Mouse (Mus musculus) ES-E14 (cell line): ENCODE measurements at regions not wholly inside any gene's neighbourhood (a gene's known extent, or its start where the extent isn't known, plus 50 kb on each side); places are given as distances from the start of the nearest gene placed in this dataset.

ENCODE experiments used
- DNase-seq: peaks from one replicate; pipeline ENCODE4 v3.0.0-alpha.2; 2013; ENCODE audit warnings: low read depth, low spot score
- H3K27ac ChIP-seq: 2 replicates; pipeline ENCODE4 v1.5.1; 2012; ENCODE audit warnings: low read depth, mild to moderate bottlenecking, low read length, moderate library complexity, mixed read lengths; ENCODE audit not compliant: poor library complexity, insufficient read depth, severe bottlenecking
- H3K36me3 ChIP-seq: 2 replicates; pipeline ENCODE4 v1.6.1; 2012; ENCODE audit warnings: mild to moderate bottlenecking, low read length, moderate library complexity, mixed read lengths; ENCODE audit not compliant: control insufficient read depth, poor library complexity, insufficient read depth, severe bottlenecking
- H3K4me1 ChIP-seq, 2 experiments: fragments of 150-350 bp in 1 of 2; sonication (generic) in 1 of 2; 2 replicates each; pipeline ENCODE4 v1.6.1; 2012; ENCODE audit warnings: low read length in 2 of 2, mild to moderate bottlenecking in 1 of 2, mixed read lengths in 1 of 2; ENCODE audit not compliant: control insufficient read depth in 2 of 2, insufficient read depth in 2 of 2, poor library complexity in 1 of 2
- H3K4me3 ChIP-seq, 2 experiments: fragments of 150-350 bp in 1 of 2; sonication (generic) in 1 of 2; 2 replicates each; pipeline ENCODE4 v1.5.1; 2012; ENCODE audit warnings: low read length in 2 of 2, low read depth in 1 of 2, mild to moderate bottlenecking in 1 of 2, mixed read lengths in 1 of 2; ENCODE audit not compliant: insufficient read depth in 1 of 2, poor library complexity in 1 of 2, severe bottlenecking in 1 of 2
- H3K9ac ChIP-seq: 2 replicates; pipeline ENCODE4 v1.6.1; 2012; ENCODE audit warnings: low read depth, mild to moderate bottlenecking, low read length, mixed read lengths; ENCODE audit not compliant: poor library complexity, insufficient read depth, severe bottlenecking
- H3K9me3 ChIP-seq: fragments of 150-350 bp; sonication (generic); 2 replicates; pipeline ENCODE4 v1.6.1; 2012; ENCODE audit warnings: low read depth, mild to moderate bottlenecking, low read length; ENCODE audit not compliant: control insufficient read depth, insufficient read depth
- CHD2 ChIP-seq: IDR thresholded peaks from 2 replicates; pipeline ENCODE4 v1.6.1; 2014; ENCODE audit warnings: mild to moderate bottlenecking, low read depth, low read length, inconsistent platforms
- HCFC1 ChIP-seq: IDR thresholded peaks from 2 replicates; pipeline ENCODE4 v1.6.1; 2012; ENCODE audit warnings: low read length, inconsistent platforms, borderline replicate concordance; ENCODE audit not compliant: insufficient read depth
- MAFK ChIP-seq: IDR thresholded peaks from 2 replicates; pipeline ENCODE4 v1.6.1; 2014; ENCODE audit warnings: mild to moderate bottlenecking, low read depth, low read length, inconsistent platforms; ENCODE audit not compliant: insufficient read depth
- ZC3H11A ChIP-seq: IDR thresholded peaks from 2 replicates; pipeline ENCODE4 v1.6.1; 2012; ENCODE audit warnings: low read depth, mild to moderate bottlenecking, inconsistent platforms, low read length, borderline replicate concordance
- ZNF384 ChIP-seq: IDR thresholded peaks from 2 replicates; pipeline ENCODE4 v1.6.1; 2012; ENCODE audit warnings: low read depth, low read length, inconsistent platforms
- in situ Hi-C, 2 experiments: fragments of 600-800 bp; cut with MboI; formaldehyde crosslinking; loops; one replicate each; pipeline ENCODE4 v1.15.1; 2025; ENCODE audit warnings: low sequenced_read_pairs in 2 of 2, inconsistent platforms in 1 of 2; ENCODE audit not compliant: unreplicated experiment in 2 of 2

DNA sequence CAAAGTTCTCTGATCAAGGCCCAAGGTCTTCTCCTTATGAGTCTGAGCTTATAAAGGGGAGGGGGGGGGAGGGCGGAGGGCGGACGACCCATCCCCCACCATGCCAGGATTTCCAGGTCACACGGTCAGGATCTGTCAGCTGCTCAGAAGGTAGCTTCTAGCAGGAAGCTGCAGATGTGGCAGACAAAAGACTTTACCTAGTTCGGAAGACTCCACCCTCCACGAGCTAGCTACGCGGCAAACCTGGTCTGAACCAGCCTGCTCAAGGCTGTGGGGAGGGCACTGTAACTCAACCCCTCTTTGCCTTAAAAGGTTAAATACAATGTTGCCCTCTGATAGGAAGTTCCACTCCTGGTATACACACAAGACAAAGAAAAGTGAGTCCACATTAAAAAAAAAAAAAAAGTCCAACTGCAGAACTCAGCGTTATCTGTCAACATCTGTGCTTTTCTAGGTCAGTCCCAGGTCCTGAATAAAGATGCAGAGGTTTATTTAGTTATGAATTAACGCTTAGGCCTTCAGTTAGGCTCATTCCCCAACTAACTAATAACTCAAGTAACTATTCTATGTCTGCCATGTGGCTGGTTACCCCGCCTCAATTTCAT, 108.7 kb downstream of the Rpl14 start:
- DNase-seq = peak; percentile 70
- H3K9ac ChIP-seq = no peak overlapping the region
- in situ Hi-C loops = no loop called here

GRCm38 (mm10) chr9:120681404-120681803, 110.2 kb downstream of the Rpl14 start:
- DNase-seq = no peak
- H3K9ac ChIP-seq = no peak overlapping the region
- no peaks in the 10 kb centered on the region for H3K9me3 ChIP-seq
- peaks cover 22 to 23% of the 10 kb centered on the region in 2 experiments for H3K4me1 ChIP-seq
- TF ChIP-seq ZNF384 (no peak), HCFC1 (no peak), ZC3H11A (no peak), CHD2 (no peak), MAFK (no peak)
- no peak overlapping the region for H3K27ac ChIP-seq
- H3K4me3 ChIP-seq = no peak overlapping the region
- H3K36me3 ChIP-seq = no peaks in the 10 kb centered on the region
- in situ Hi-C loops = no loop called here

More for the DNA sequence above, 108.7 kb downstream of the Rpl14 start:
- H3K36me3 ChIP-seq = no peaks in the 10 kb centered on the region
- H3K4me3 ChIP-seq = peak overlapping the region; percentile 1 to 26; a peak in 2 of 4 replicates
- H3K27ac ChIP-seq = peak overlapping the region; percentile 80
- peaks cover 22 to 24% of the 10 kb centered on the region in 2 experiments for H3K4me1 ChIP-seq
- H3K9me3 ChIP-seq = no peaks in the 10 kb centered on the region
- TF ChIP-seq ZNF384 (peak; percentile 91), CHD2 (no peak)

DNA sequence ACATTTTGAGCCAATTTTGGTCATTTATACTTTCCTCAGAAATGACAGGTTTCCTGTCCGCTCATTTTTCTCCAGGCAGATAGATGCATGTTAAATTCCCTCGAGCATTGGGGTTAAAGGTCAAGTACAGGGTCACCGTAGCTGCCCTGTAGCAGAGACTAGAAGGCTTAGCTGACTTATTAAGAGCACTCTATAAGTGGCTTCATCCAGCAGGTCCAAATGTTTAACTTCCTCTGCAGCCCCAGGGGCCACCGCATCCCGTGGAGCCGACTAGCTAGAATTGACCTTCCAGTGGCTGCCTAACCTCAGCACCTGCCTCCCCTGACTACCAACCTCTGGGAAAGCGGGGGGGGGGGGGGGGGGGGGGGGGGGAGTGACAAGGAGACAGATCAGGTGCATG, 114.7 kb downstream of the Rpl14 start:
- in situ Hi-C loops = no loop called here
- Histone ChIP-seq H3K4me1 (peaks cover 7 to 19% of the 10 kb centered on the region in 2 experiments; a peak in 3 of 4 replicates), H3K9ac (no peak overlapping the region), H3K36me3 (no peaks in the 10 kb centered on the region), H3K4me3 (no peak overlapping the region), H3K27ac (no peak overlapping the region), H3K9me3 (no peaks in the 10 kb centered on the region)
- TF ChIP-seq CHD2 (no peak), HCFC1 (no peak), MAFK (no peak), ZC3H11A (no peak), ZNF384 (no peak)
- no peak for DNase-seq

DNA sequence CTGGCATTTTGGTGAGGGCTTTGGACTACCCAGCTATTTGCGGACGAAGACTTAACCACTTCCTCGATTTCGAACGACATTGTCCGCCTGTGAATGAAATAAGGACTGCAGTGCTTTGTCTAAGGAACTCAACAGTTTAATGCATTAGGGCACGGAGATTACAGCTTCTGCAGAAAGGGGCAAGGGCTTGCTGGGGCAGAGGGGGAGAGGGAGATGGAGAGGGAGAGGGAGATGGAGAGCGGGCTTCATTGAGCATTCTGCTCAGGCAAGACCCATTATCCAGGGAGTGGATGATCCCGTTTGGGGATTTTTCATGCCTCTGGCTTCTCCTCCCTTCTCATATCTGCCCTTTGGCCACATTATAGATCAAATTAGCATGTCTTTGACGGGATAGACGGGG, 117.8 kb downstream of the Rpl14 start:
- H3K27ac ChIP-seq = no peak overlapping the region
- DNase-seq = no peak
- H3K4me1 ChIP-seq = peaks cover 11 to 21% of the 10 kb centered on the region in 2 experiments
- no peak overlapping the region for H3K4me3 ChIP-seq
- H3K9ac ChIP-seq = no peak overlapping the region
- H3K9me3 ChIP-seq = no peaks in the 10 kb centered on the region
- TF ChIP-seq ZC3H11A = no peak
- no peak for TF ChIP-seq CHD2
- no peak for TF ChIP-seq ZNF384
- no peak for TF ChIP-seq HCFC1
- no peak for TF ChIP-seq MAFK
- in situ Hi-C loops = no loop called here
- no peaks in the 10 kb centered on the region for H3K36me3 ChIP-seq
